In genomic region chr11:116532262-116532809, GRCm38 (mm10) we compare ENCODE assay signal across 8 mouse cellular contexts. TPM values are rescaled to one million over a fixed set of nuclear protein-coding genes. Genes with fewer than 3 reads are reported as not detected.
DNase-seq lines count a peak whose midpoint lies in the region; ATAC-seq and TF ChIP-seq lines count a peak whose summit lies in the region.

No protein-coding gene starts in this region.

- no peaks in the 10 kb centered on the region for H3K9me3 ChIP-seq in embryonic facial prominence, embryonic 13.5 days
- H3K9me3 ChIP-seq in hindbrain, embryonic 14.5 days (ENCODE audit: control insufficient read depth, low read length) = no peaks in the 10 kb centered on the region
- no peaks in the 10 kb centered on the region for H3K9me3 ChIP-seq in liver, embryonic 13.5 days (replicated peaks)
- H3K9me3 ChIP-seq in neural tube, embryonic 13.5 days = no peaks in the 10 kb centered on the region

- H3K9ac ChIP-seq in heart, adult 2 months (ENCODE audit: low read depth, low read length) = peak overlapping the region; percentile 77
- H3K9ac ChIP-seq in embryonic facial prominence, embryonic 13.5 days = peak overlapping the region; percentile 68
- H3K9ac ChIP-seq in hindbrain, embryonic 14.5 days = peak overlapping the region; percentile 35
- H3K9ac ChIP-seq in liver, embryonic 13.5 days = peak overlapping the region; percentile 91
- peak overlapping the region; percentile 66; the same call in 1 of the 2 replicates for H3K9ac ChIP-seq in neural tube, embryonic 13.5 days

- WGBS in heart, adult 2 months = under 1% methylated on average over 30 of the region's 30 CpGs
- WGBS in embryonic facial prominence, embryonic 13.5 days = under 1% methylated on average over 30 of the region's 30 CpGs
- 1% methylated on average over 30 of the region's 30 CpGs for WGBS in hindbrain, embryonic 14.5 days
- under 1% methylated on average over 30 of the region's 30 CpGs for WGBS in liver, embryonic 13.5 days (ENCODE audit: insufficient replicate concordance)
- under 1% methylated on average over 30 of the region's 30 CpGs for WGBS in neural tube, embryonic 13.5 days

- peaks cover 4% of the 10 kb centered on the region for H3K27me3 ChIP-seq in heart, adult 2 months (ENCODE audit: control insufficient read depth, insufficient read depth, low read length)
- H3K27me3 ChIP-seq in embryonic facial prominence, embryonic 13.5 days = peaks cover 53% of the 10 kb centered on the region
- peaks cover 49% of the 10 kb centered on the region for H3K27me3 ChIP-seq in hindbrain, embryonic 14.5 days (ENCODE audit: control insufficient read depth, insufficient read depth, low read length)
- H3K27me3 ChIP-seq in liver, embryonic 13.5 days = peaks cover 57% of the 10 kb centered on the region
- H3K27me3 ChIP-seq in neural tube, embryonic 13.5 days = peaks cover 71% of the 10 kb centered on the region

- TF ChIP-seq EP300 in heart, adult 2 months (IDR thresholded peaks at IDR 0.05; ENCODE audit: insufficient read depth, low read depth, low read length) = no peak

- intact Hi-C loops in heart, adult 2 months (cut with DNase I) = loop anchor here (5.0 kb wide), 1 partner anchor 40 kb away; the partner anchor contains the start of gene Prpsap1

- no peak for TF ChIP-seq CTCF in heart, adult 2 months (IDR thresholded peaks at IDR 0.05)

- peak overlapping the region; percentile 0; the same call in 1 of the 2 replicates for H3K27ac ChIP-seq in heart, adult 2 months
- 0 out of 2 replicates have a peak overlapping the region, but pooled peaks have one; percentile 11 for H3K27ac ChIP-seq in embryonic facial prominence, embryonic 13.5 days
- no peak overlapping the region for H3K27ac ChIP-seq in hindbrain, embryonic 14.5 days
- peak overlapping the region; percentile 98 for H3K27ac ChIP-seq in liver, embryonic 13.5 days
- no peak overlapping the region for H3K27ac ChIP-seq in neural tube, embryonic 13.5 days (replicated peaks)

- DNase-seq in heart, adult 2 months = peak; percentile 25 to 45
- no peak for DNase-seq in heart, adult 18-20 months
- DNase-seq in hindbrain, embryonic 14.5 days (ENCODE audit: low spot score) = no peak
- peak; percentile 71 for DNase-seq in liver, embryonic 13.5 days
- no peak for DNase-seq in right cerebral cortex, adult 2 months (ENCODE audit: low spot score in 2 of 2)
- no peak for DNase-seq in gastrocnemius, postnatal 4 days (ENCODE audit: low spot score in 2 of 2)

- no peaks in the 10 kb centered on the region; the same call in 1 of the 2 replicates for H3K4me1 ChIP-seq in heart, adult 2 months (ENCODE audit: control insufficient read depth, insufficient read depth, low read length)
- peaks cover 44% of the 10 kb centered on the region for H3K4me1 ChIP-seq in embryonic facial prominence, embryonic 13.5 days
- H3K4me1 ChIP-seq in hindbrain, embryonic 14.5 days (replicated peaks; ENCODE audit: control insufficient read depth, insufficient read depth, low read length) = peaks cover 30% of the 10 kb centered on the region
- H3K4me1 ChIP-seq in liver, embryonic 13.5 days (replicated peaks) = peaks cover 69% of the 10 kb centered on the region
- peaks cover 44% of the 10 kb centered on the region for H3K4me1 ChIP-seq in neural tube, embryonic 13.5 days (replicated peaks)

- TF ChIP-seq POLR2A in heart, adult 2 months (IDR thresholded peaks at IDR 0.05; ENCODE audit: insufficient read depth, low read depth, low read length) = no peak

- H3K4me3 ChIP-seq in heart, adult 2 months = peak overlapping the region; percentile 62
- peak overlapping the region; percentile 57 for H3K4me3 ChIP-seq in embryonic facial prominence, embryonic 13.5 days
- peak overlapping the region; percentile 36 for H3K4me3 ChIP-seq in hindbrain, embryonic 14.5 days (replicated peaks; ENCODE audit: low read length)
- H3K4me3 ChIP-seq in liver, embryonic 13.5 days (replicated peaks) = peak overlapping the region; percentile 71
- peak overlapping the region; percentile 43 for H3K4me3 ChIP-seq in neural tube, embryonic 13.5 days

- no peaks in the 10 kb centered on the region for H3K36me3 ChIP-seq in heart, adult 2 months (ENCODE audit: control insufficient read depth, insufficient read depth, low read length)
- H3K36me3 ChIP-seq in embryonic facial prominence, embryonic 13.5 days = peaks cover 5% of the 10 kb centered on the region
- peaks cover 9% of the 10 kb centered on the region for H3K36me3 ChIP-seq in hindbrain, embryonic 14.5 days (replicated peaks; ENCODE audit: control insufficient read depth, insufficient read depth)
- H3K36me3 ChIP-seq in liver, embryonic 13.5 days = peaks cover 24% of the 10 kb centered on the region
- peaks cover 18% of the 10 kb centered on the region for H3K36me3 ChIP-seq in neural tube, embryonic 13.5 days

- no peak for ATAC-seq in embryonic facial prominence, embryonic 13.5 days (ENCODE audit: insufficient number of reproducible peaks, insufficient read depth, low FRiP score, low TSS enrichment, low read depth)
- no peak for ATAC-seq in hindbrain, embryonic 14.5 days (ENCODE audit: low FRiP score)
- no peak for ATAC-seq in liver, embryonic 13.5 days (ENCODE audit: low read depth)
- ATAC-seq in neural tube, embryonic 13.5 days (ENCODE audit: low read depth) = no peak

- H3K79me2 ChIP-seq in heart, adult 2 months (replicated peaks; ENCODE audit: control insufficient read depth, insufficient read depth, low read length) = no peaks in the 10 kb centered on the region

- H3K4me2 ChIP-seq in embryonic facial prominence, embryonic 13.5 days = peak overlapping the region; percentile 98
- H3K4me2 ChIP-seq in hindbrain, embryonic 14.5 days (replicated peaks) = peak overlapping the region; percentile 70
- H3K4me2 ChIP-seq in liver, embryonic 13.5 days = peak overlapping the region; percentile 95
- H3K4me2 ChIP-seq in neural tube, embryonic 13.5 days = peak overlapping the region; percentile 80

RNA-seq across cellular contexts. Expression of gene Sphk1, which starts 1.6 kb away (rescaled TPM):
- total RNA-seq in heart, adult 2 months (2021) = 1 to 10 TPM in 1 of 2 experiments, under 1 TPM in 1; 0.98 to 1.1 TPM
- 3.2 and 3.3 TPM in 2 replicates for polyA plus RNA-seq in heart, adult 2 months (2012; rRNA removed)
- total RNA-seq in heart, adult 18-20 months (2021) = 1 to 10 TPM in 1 of 2 experiments, under 1 TPM in 1; 0.94 to 1.4 TPM
- 5.0 and 6.1 TPM in 2 replicates for polyA plus RNA-seq in embryonic facial prominence, embryonic 13.5 days (2015; fragmentation: Nextera tagmentation; extraction: Ambion mirVana)
- 4.0 and 4.1 TPM in 2 replicates for polyA plus RNA-seq in hindbrain, embryonic 14.5 days (2014; fragmentation: Nextera tagmentation; extraction: Ambion mirVana)
- polyA plus RNA-seq in liver, embryonic 13.5 days (2015; fragmentation: Nextera tagmentation; extraction: Ambion mirVana) = 28.5 and 32.7 TPM in 2 replicates
- 3.7 and 6.1 TPM in 2 replicates for polyA plus RNA-seq in neural tube, embryonic 13.5 days (2015; fragmentation: Nextera tagmentation; extraction: Ambion mirVana)
- total RNA-seq in gastrocnemius, postnatal 4 days (2021) = 1 to 10 TPM; 4.0 TPM

RNA-seq across cellular contexts. Expression of gene Prpsap1, which starts 38.3 kb away (rescaled TPM):
- total RNA-seq in heart, adult 2 months (2021) = 10 to 100 TPM; 28.9 to 30.0 TPM
- 37.3 and 39.1 TPM in 2 replicates for polyA plus RNA-seq in heart, adult 2 months (2012; rRNA removed)
- 10 to 100 TPM; 25.1 to 29.4 TPM for total RNA-seq in heart, adult 18-20 months (2021)
- 186 and 193 TPM in 2 replicates for polyA plus RNA-seq in embryonic facial prominence, embryonic 13.5 days (2015; fragmentation: Nextera tagmentation; extraction: Ambion mirVana)
- 162 and 173 TPM in 2 replicates for polyA plus RNA-seq in hindbrain, embryonic 14.5 days (2014; fragmentation: Nextera tagmentation; extraction: Ambion mirVana)
- 59.3 and 62.7 TPM in 2 replicates for polyA plus RNA-seq in liver, embryonic 13.5 days (2015; fragmentation: Nextera tagmentation; extraction: Ambion mirVana)
- polyA plus RNA-seq in neural tube, embryonic 13.5 days (2015; fragmentation: Nextera tagmentation; extraction: Ambion mirVana) = 177 and 178 TPM in 2 replicates
- 10 to 100 TPM; 43.3 to 49.6 TPM for total RNA-seq in gastrocnemius, postnatal 4 days (2021)

RNA-seq across cellular contexts. Expression of gene Ube2o, which starts 48.9 kb away (rescaled TPM):
- 10 to 100 TPM; 24.8 to 36.3 TPM for total RNA-seq in heart, adult 2 months (2021)
- 22.6 and 26.4 TPM in 2 replicates for polyA plus RNA-seq in heart, adult 2 months (2012; rRNA removed)
- total RNA-seq in heart, adult 18-20 months (2021) = 10 to 100 TPM; 27.7 to 29.5 TPM
- polyA plus RNA-seq in embryonic facial prominence, embryonic 13.5 days (2015; fragmentation: Nextera tagmentation; extraction: Ambion mirVana) = 9.7 and 11.5 TPM in 2 replicates
- polyA plus RNA-seq in hindbrain, embryonic 14.5 days (2014; fragmentation: Nextera tagmentation; extraction: Ambion mirVana) = 27.5 and 28.5 TPM in 2 replicates
- polyA plus RNA-seq in liver, embryonic 13.5 days (2015; fragmentation: Nextera tagmentation; extraction: Ambion mirVana) = 17.5 and 22.1 TPM in 2 replicates
- 20.1 and 24.6 TPM in 2 replicates for polyA plus RNA-seq in neural tube, embryonic 13.5 days (2015; fragmentation: Nextera tagmentation; extraction: Ambion mirVana)
- total RNA-seq in gastrocnemius, postnatal 4 days (2021) = 10 to 100 TPM; 25.2 to 25.6 TPM

RNA-seq across cellular contexts. Expression of gene Aanat, which starts 53.9 kb away (rescaled TPM):
- not detected for total RNA-seq in heart, adult 2 months (2021)
- polyA plus RNA-seq in heart, adult 2 months (2012; rRNA removed) = not detected in 2 replicates
- not detected for total RNA-seq in heart, adult 18-20 months (2021)
- not detected in 2 replicates for polyA plus RNA-seq in embryonic facial prominence, embryonic 13.5 days (2015; fragmentation: Nextera tagmentation; extraction: Ambion mirVana)
- polyA plus RNA-seq in hindbrain, embryonic 14.5 days (2014; fragmentation: Nextera tagmentation; extraction: Ambion mirVana) = 0.15 TPM in 1 of 2 replicates, not detected in the other
- polyA plus RNA-seq in liver, embryonic 13.5 days (2015; fragmentation: Nextera tagmentation; extraction: Ambion mirVana) = not detected in 2 replicates
- 0.18 TPM in 1 of 2 replicates, not detected in the other for polyA plus RNA-seq in neural tube, embryonic 13.5 days (2015; fragmentation: Nextera tagmentation; extraction: Ambion mirVana)
- total RNA-seq in gastrocnemius, postnatal 4 days (2021) = not detected

Comparison
In these comparisons a context has a peak if more than half of its experiments do, and no peak if none do; other contexts are left out.
1. DNase-seq: peak in heart, adult 2 months (2 of 2) and liver, embryonic 13.5 days (single experiment); none in heart, adult 18-20 months (0 of 2), hindbrain, embryonic 14.5 days (single experiment), right cerebral cortex, adult 2 months (0 of 2) and gastrocnemius, postnatal 4 days (0 of 2).
2. H3K27ac ChIP-seq: peak in heart, adult 2 months (single experiment), embryonic facial prominence, embryonic 13.5 days (single experiment) and liver, embryonic 13.5 days (single experiment); none in hindbrain, embryonic 14.5 days (single experiment) and neural tube, embryonic 13.5 days (single experiment).
3. H3K9ac ChIP-seq: peak in every context shown above with its lines; median percentile 91 in liver, embryonic 13.5 days; 77 in heart, adult 2 months; 68 in embryonic facial prominence, embryonic 13.5 days; 66 in neural tube, embryonic 13.5 days; 35 in hindbrain, embryonic 14.5 days.
4. Peak in every context shown above with its lines, with median percentiles within 50 percentile points of each other: H3K4me3 ChIP-seq and H3K4me2 ChIP-seq.